Mouse (Mus musculus): ENCODE measurements at regions not wholly inside any gene's neighbourhood (a gene's known extent, or its start where the extent isn't known, plus 50 kb on each side); places are given as distances from the start of the nearest gene placed in this dataset.

DNA sequence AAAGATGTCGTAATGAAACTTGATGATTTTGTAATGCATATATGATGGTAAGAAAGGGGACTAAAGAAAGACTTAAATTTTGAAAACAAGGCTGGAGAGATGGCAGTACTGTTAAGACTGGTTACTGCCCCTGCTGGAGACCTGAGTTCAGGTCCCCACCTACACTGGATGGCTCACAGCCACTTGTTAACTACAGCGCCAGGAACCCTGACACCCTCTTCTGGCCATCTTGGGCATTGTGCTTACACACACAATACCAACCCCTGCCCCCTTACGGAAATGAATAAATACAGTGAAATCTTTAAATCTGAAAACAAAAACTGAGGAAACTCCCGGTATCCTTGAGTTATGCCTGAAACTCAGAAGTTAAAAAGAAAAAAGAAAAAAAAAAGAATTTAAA is 131.7 kb upstream of the Dynlrb2 start:
- peak; percentile 56 for DNase-seq

DNA sequence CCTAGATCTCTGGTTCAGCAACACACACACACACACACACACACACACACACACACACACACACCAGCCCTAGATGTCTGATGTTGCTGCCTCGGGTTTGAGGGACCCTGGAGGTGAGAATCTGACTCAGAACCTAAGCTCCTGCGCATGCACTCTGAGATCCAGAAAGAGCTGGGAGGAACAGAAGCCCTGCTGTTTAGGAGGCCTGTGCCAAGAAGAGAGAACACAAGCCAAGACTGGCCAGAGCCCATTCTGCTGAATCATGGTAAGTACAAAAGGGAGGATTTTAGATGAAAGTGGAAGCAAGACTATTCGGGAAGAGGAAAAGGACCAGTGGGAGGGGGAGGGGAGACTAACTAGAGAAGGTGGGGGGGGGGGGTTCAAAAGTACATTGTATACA is 132.2 kb upstream of the Dynlrb2 start:
- peak; percentile 91 for DNase-seq

DNA sequence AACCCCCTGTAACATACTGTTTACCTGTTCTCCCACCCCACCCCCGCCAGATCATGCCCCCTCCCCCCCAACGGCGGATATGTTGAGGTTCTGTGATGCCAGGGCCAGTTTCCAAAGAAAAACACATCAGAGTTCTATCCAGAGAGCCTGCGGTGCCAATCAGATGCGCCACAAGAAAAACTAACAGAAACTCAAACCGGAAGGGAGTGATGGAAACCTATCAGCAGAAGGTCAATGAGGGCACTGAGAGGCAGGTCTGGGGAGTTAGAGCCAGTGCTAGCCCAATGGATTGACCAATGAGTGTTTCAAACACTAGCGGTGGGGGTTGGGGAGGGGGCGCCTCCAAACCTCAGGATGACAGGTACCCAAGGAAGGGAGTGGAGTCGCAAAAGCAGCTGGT is 132.7 kb upstream of the Dynlrb2 start:
- DNase-seq: peak; percentile 29

DNA sequence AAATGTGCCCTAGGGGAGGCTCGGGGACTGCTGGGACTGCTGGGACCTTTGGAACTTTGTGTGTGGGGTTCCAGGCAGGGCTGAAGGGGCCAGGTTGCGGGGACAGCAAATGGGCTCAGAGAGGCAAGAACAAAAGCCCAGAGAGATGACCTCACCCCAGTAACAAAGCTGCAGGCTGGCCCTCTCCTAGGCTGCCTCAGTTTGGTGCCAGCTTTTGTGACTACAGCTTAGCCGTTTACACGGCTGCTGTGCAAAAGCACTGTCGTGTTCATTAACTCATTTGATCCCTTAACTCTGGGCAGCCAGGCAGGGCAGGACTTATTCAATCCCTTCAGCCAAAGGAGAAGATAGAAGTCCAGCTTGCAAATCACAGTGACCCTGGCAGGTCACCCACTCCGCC is 137.3 kb upstream of the Dynlrb2 start:
- no peak for DNase-seq

- DNase-seq: no peak
These were observed 138.1 kb upstream of the Dynlrb2 start for GRCm38 (mm10) chr8:116366706-116367105.

DNA sequence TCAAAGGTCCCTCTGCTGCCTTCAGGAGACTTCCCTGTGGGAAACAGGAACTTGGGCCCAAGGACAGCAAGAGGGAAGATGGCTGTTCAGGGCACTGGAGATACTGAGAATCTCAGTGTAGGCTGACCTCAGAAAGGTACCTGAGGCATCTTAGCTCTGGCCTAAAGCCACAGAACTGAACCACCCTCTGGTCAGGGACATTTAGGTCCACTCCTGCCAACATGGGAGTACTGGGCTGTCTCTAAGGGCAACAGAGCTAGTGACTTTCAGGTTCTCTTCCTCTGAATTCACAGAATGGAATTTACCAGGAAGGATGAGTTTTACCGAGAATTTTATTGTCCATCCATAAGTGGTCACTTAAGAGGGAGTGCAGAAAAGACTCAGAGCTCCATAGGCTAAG is 140.0 kb upstream of the Dynlrb2 start:
- DNase-seq: no peak

GRCm38 (mm10) chr8:116364172-116364571 is 140.6 kb upstream of the Dynlrb2 start:
- DNase-seq: peak; percentile 46

- DNase-seq: no peak
These were observed 142.4 kb upstream of the Dynlrb2 start for GRCm38 (mm10) chr8:116362351-116362750.

- DNase-seq: no peak
These were observed 145.0 kb upstream of the Dynlrb2 start for GRCm38 (mm10) chr8:116359761-116360160.

DNA sequence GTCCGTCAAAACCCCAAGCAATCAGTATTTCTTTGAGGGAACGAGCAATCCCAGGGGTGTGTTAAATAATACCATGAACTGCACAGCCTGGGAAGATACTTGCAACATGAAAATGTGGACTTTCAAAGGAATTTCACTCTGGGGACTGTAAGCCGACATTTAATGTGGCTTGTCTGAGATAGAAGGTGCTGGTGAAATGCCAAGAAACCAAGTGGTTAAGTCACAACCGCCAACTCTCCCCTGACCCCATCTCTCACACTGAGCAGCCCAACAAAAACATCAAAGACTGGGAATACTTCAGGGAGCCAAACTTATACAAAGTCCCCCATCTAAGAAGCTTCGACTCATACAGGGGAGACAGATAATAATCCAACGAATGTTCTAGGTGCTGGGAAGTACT is 150.0 kb upstream of the Dynlrb2 start:
- DNase-seq: no peak

DNA sequence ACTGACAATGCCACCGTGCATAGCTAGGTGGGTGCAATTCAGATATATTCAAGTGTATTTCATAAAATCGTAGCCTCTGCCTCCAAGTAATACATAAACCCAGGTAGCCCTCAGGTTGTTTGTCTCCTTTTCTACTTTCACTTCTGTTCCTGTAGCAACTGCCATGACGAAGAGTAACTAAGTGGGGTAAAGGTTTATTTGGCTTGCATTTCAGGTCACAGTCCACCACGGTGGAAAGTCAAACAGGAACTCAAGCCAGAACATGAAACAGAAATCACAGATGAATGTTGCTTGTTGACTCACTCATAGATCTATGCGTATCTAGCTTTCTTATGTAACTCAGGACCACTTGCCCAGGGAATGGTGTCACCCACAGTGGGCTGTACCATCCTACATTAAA is 150.9 kb upstream of the Dynlrb2 start:
- no peak for DNase-seq

- DNase-seq: no peak
These were observed 152.1 kb upstream of the Dynlrb2 start for GRCm38 (mm10) chr8:116352635-116353034.

DNA sequence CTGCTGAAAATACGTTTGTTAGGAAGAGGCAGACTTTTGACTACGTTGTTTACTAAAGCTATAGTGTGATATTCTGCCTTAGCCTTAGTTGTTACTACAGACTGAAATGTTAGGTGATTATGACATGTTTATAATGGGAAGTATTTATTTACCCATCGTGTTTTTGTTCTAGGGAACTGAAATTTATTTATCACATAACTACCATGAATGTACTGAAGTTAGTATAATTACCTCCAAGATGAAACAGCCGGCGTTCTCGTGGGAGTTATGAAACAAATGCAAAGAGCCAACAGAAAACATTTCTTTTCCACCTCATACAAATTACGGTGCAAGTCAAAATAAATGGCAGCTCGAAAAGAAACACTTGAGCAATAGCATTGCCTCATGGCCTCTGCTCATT is 155.8 kb upstream of the Dynlrb2 start:
- DNase-seq: no peak

DNA sequence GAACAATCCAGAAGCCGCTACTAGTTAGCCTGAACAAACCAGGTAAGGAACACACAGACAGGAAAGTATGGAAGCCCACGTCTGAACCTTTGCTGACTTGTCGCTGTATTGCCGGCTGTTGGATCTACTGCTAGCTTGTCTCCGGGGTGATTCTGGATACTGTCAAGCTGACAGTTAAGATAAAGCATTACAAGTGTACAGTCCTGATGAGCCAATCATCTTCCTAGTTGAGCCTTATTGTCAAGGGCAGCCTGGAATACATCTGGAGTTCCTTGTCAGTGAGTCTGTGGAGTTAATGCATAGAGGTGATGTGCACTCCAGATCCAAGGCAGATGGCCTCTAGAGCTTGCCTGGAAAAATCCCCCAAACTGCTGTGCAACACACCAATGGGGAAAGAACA is 157.8 kb upstream of the Dynlrb2 start:
- DNase-seq: no peak

GRCm38 (mm10) chr8:116344590-116345222 is 160.1 kb upstream of the Dynlrb2 start:
- DNase-seq: no peak

GRCm38 (mm10) chr8:116343534-116343933 is 161.2 kb upstream of the Dynlrb2 start:
- DNase-seq: no peak

- DNase-seq: no peak
These were observed 170.0 kb upstream of the Dynlrb2 start for GRCm38 (mm10) chr8:116334772-116335171.

DNA sequence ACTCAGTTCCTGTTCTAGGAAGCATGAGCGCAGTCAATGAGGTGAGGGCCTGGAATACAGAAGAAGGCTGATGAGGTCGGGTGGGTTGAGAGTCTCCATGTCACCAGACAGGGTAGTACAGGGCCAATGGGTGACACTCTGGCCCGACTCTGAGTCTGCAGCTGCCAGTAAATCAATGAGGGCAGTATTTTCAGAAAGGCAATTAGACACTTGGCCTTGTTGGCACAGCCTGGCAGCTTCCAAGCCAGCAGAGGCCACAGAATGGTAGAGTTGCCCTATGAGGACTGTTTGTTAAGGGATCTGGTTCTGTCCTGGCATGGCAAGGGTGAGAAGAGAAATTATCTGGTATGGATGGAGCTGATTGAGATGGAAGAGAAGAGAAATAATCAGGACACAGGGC is 170.7 kb upstream of the Dynlrb2 start:
- DNase-seq: peak; percentile 9

DNA sequence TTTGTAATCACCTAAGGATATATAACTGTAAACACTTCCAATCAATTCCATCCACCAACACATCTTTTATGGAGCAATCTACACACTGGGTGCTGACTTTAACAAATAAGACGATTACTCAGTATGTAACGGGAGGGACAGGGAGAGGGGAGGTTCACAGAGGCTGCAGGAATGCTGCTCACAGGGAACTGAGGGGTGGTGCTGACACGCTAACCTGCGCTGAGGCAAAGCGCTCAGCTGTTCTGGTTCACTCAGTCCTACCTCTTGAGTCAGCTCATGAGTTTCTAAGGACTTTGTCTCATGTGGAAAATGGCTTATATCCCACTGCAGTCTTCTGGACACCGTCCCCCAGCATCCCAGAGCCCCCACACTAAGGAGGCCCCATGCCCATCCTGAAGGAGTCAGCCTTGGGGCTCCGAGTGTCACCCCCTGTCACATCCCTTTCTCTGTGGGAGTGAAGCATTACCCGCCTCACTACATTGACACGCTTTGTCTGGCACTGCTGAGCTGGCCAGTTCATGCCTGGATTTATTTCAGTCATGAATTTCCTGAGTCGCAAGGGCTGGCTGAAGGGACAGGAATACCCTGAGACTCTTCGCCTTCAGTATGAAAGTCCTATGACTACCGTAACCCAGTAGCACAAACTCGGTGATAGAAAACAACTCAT is 184.6 kb upstream of the Dynlrb2 start:
- DNase-seq: no peak

DNA sequence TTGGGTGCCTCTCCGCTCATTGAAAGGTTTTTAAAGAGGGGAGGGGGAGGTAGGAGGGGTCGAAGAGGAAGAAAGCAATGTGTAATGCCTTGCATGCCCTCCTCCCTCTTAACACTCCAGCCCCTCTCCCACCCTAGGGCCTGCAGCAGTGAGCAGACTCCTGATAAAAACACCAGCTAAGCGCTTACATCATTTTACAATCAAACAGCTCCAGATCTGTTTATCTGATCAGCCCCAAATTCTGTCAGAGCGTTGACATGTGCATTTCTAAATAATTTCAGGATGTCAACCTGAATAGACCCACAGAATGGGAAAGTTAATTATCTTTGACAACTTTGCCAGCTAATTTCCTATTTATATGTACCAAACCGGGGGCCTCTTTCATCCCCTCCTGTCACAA is 189.4 kb upstream of the Dynlrb2 start:
- no peak for DNase-seq

DNA sequence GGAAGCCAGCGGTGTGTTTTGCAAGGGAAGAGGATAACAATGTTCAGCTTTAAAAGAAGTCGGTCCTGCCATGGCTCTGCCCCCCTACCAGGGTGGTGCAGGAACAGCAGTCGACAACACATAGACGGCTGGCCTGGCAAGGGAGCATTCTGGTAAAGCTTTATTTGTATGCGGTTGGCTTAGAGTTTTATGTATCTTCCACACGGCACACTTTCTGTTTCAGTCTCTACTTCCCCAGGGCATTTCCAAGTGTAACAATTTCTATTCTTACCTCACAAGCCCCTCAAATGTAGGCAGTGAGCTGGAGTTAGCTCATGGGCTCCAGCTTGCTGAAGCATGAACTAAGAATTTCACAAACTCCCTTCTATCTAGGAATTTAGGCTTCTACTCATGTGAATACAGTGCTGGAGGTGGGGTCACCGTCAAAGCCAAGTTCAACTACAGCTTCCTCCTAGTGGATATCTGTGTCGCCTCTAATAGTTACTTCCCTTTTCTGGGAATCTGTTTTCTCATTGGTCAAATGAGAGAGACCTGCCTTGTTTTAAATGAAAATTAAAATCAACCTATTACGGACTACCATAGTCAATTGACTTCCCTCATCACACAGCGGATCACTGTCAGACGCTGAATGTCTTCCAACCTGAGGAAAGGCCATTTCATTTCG is 190.2 kb upstream of the Dynlrb2 start:
- no peak for DNase-seq

- peak; percentile 95 for DNase-seq
These were observed 205.9 kb upstream of the Dynlrb2 start for GRCm38 (mm10) chr8:116298891-116299290.

DNA sequence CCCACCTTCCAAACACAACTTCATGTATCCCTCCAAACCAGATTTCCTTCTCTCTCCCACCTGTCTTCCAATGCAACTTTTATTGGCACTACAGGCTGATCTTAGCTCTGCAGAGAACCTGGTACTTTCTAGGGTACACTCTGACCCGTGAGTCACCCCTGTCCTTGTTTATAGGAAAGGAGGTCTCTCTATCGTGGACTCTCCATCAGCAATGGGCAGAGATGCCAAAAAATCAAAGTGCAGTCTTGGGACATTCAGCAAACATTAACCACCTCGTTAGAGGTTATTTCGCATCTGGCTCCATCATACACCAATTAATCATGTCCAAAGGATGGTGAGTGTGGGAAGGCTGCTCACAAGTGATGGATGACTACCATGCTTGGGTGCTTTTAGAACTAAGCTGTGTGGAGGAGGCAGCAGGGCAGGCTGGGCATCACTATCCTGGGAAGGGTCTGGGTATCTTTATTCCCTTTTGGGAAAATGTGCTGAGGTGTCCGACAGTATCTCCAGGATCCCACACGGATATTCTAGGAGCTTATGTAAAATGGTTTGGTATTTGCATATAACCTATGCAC is 214.0 kb upstream of the Dynlrb2 start:
- no peak for DNase-seq

- DNase-seq: no peak
These were observed 215.5 kb upstream of the Dynlrb2 start for GRCm38 (mm10) chr8:116289237-116289636.
